Mouse (Mus musculus) kidney, adult 2 months (tissue): ENCODE measurements around the gene Iars2. TPM values are rescaled to one million over a fixed set of nuclear protein-coding genes. Genes with fewer than 3 reads are reported as not detected.

Experiments
- DNase-seq: peaks from one replicate; pipeline ENCODE4 v3.0.0; 2021
- H3K27ac ChIP-seq: fragments of 200-500 bp; 2 replicates; pipeline ENCODE4 v1.5.1; 2012; ENCODE audit warnings: low read depth, low read length, control low read depth, inconsistent platforms; ENCODE audit not compliant: insufficient read depth
- H3K27me3 ChIP-seq: fragments of 200-500 bp; replicated peaks from 2 replicates; pipeline ENCODE4 v1.6.1; 2012; ENCODE audit warnings: mild to moderate bottlenecking, moderate library complexity, low read length, inconsistent platforms; ENCODE audit not compliant: control insufficient read depth, insufficient read depth
- H3K36me3 ChIP-seq: fragments of 200-500 bp; 2 replicates; pipeline ENCODE4 v1.6.1; 2012; ENCODE audit warnings: mild to moderate bottlenecking, moderate library complexity, low read length, inconsistent platforms; ENCODE audit not compliant: control insufficient read depth, insufficient read depth
- H3K4me1 ChIP-seq: fragments of 200-500 bp; 2 replicates; pipeline ENCODE4 v1.6.1; 2011; ENCODE audit warnings: low read length; ENCODE audit not compliant: control insufficient read depth, insufficient read depth
- H3K4me3 ChIP-seq: fragments of 200-500 bp; 2 replicates; pipeline ENCODE4 v1.5.1; 2011; ENCODE audit warnings: mild to moderate bottlenecking, low read depth, low read length, control low read depth; ENCODE audit not compliant: insufficient read depth
- CTCF ChIP-seq: fragments of 200-500 bp; conservative IDR thresholded peaks from 2 replicates; pipeline ENCODE4 v1.5.1; 2011; ENCODE audit warnings: low read depth, mild to moderate bottlenecking, control low read depth, low read length, moderate library complexity, mixed read lengths; ENCODE audit not compliant: insufficient read depth, insufficient read length
- POLR2A ChIP-seq: fragments of 200-500 bp; IDR thresholded peaks from one replicate; pipeline ENCODE4 v1.6.1; 2011; ENCODE audit warnings: low read depth, low read length, control low read depth
- WGBS: fragments of 180-500 bp; shearing (Covaris S2); methylation state at CpG from one replicate; pipeline ENCODE4 v1.1.7; 2018; 5-methylcytosine and 5-hydroxymethylcytosine counted together
- polyA plus RNA-seq: library from polyadenylated mRNA; depleted of rRNA; stranded (reverse); fragments of >200 nt; gene quantifications from 2 replicates; pipeline ENCODE4 v1.2.3, GENCODE M21; 2012

Iars2 gene
- polyA plus RNA-seq, 1 experiment: 37.7 TPM

- H3K27me3 ChIP-seq: no peaks in the 10 kb centered on the region
- no peak overlapping the region for H3K27ac ChIP-seq
- TF ChIP-seq CTCF: no peak
- no peak for TF ChIP-seq POLR2A
- DNase-seq: no peak
- no peaks in the 10 kb centered on the region for H3K4me1 ChIP-seq
- 95% methylated on average over 7 of the region's 7 CpGs for WGBS
- H3K4me3 ChIP-seq: no peak overlapping the region
- peaks cover 3% of the 10 kb centered on the region; the same call in 1 of the 2 replicates for H3K36me3 ChIP-seq
Measured at GRCm38 (mm10) chr1:185296850-185297249, 32.3 kb downstream of the Iars2 start.

- Histone ChIP-seq H3K4me1 (no peaks in the 10 kb centered on the region), H3K36me3 (peaks cover 3% of the 10 kb centered on the region; the same call in 1 of the 2 replicates), H3K4me3 (no peak overlapping the region), H3K27me3 (no peaks in the 10 kb centered on the region), H3K27ac (no peak overlapping the region)
- DNase-seq: peak; percentile 38
- 77% methylated on average over 10 of the region's 10 CpGs for WGBS
- TF ChIP-seq CTCF (no peak), POLR2A (no peak)
Measured at GRCm38 (mm10) chr1:185292646-185293360, 36.4 kb downstream of the Iars2 start.

- 90% methylated on average over 4 of the region's 4 CpGs for WGBS
- no peak overlapping the region for H3K27ac ChIP-seq
- H3K4me3 ChIP-seq: no peak overlapping the region
- TF ChIP-seq CTCF: no peak
- no peak for TF ChIP-seq POLR2A
- peaks cover 3% of the 10 kb centered on the region; the same call in 1 of the 2 replicates for H3K36me3 ChIP-seq
- no peaks in the 10 kb centered on the region for H3K27me3 ChIP-seq
- no peak for DNase-seq
- H3K4me1 ChIP-seq: no peaks in the 10 kb centered on the region
Measured at GRCm38 (mm10) chr1:185291336-185291735, 37.9 kb downstream of the Iars2 start.

- TF ChIP-seq CTCF (no peak), POLR2A (no peak)
- WGBS: 70% methylated on average over 5 of the region's 5 CpGs
- H3K4me3 ChIP-seq: no peak overlapping the region
Measured at GRCm38 (mm10) chr1:185289231-185289630, 40.0 kb downstream of the Iars2 start.

GRCm38 (mm10) chr1:185287066-185287465 lies 42.1 kb downstream of the Iars2 start:
- Histone ChIP-seq H3K4me1 (no peaks in the 10 kb centered on the region), H3K27ac (no peak overlapping the region), H3K36me3 (no peaks in the 10 kb centered on the region; the same call in 1 of the 2 replicates), H3K27me3 (no peaks in the 10 kb centered on the region), H3K4me3 (no peak overlapping the region)
- DNase-seq: no peak
- WGBS: 79% methylated on average over 20 of the region's 20 CpGs
- no peak for TF ChIP-seq CTCF
- TF ChIP-seq POLR2A: no peak

More at GRCm38 (mm10) chr1:185289231-185289630, 40.0 kb downstream of the Iars2 start:
- H3K36me3 ChIP-seq: peaks cover 2% of the 10 kb centered on the region; the same call in 1 of the 2 replicates
- no peaks in the 10 kb centered on the region for H3K27me3 ChIP-seq
- H3K27ac ChIP-seq: no peak overlapping the region
- DNase-seq: no peak
- no peaks in the 10 kb centered on the region for H3K4me1 ChIP-seq

GRCm38 (mm10) chr1:185285171-185285570 lies 44.0 kb downstream of the Iars2 start:
- 73% methylated on average over 4 of the region's 4 CpGs for WGBS
- H3K27ac ChIP-seq: no peak overlapping the region
- H3K4me1 ChIP-seq: no peaks in the 10 kb centered on the region
- peak; percentile 74 for DNase-seq
- no peaks in the 10 kb centered on the region for H3K27me3 ChIP-seq
- H3K4me3 ChIP-seq: no peak overlapping the region
- no peak for TF ChIP-seq POLR2A
- no peak for TF ChIP-seq CTCF
- no peaks in the 10 kb centered on the region; the same call in 1 of the 2 replicates for H3K36me3 ChIP-seq

GRCm38 (mm10) chr1:185284740-185285139 lies 44.5 kb downstream of the Iars2 start:
- H3K27me3 ChIP-seq: no peaks in the 10 kb centered on the region
- no peak overlapping the region for H3K27ac ChIP-seq
- TF ChIP-seq POLR2A: no peak
- TF ChIP-seq CTCF: no peak
- DNase-seq: peak; percentile 77
- no peaks in the 10 kb centered on the region for H3K4me1 ChIP-seq
- no peak overlapping the region for H3K4me3 ChIP-seq
- 26% methylated on average over 4 of the region's 4 CpGs for WGBS
- no peaks in the 10 kb centered on the region; the same call in 1 of the 2 replicates for H3K36me3 ChIP-seq
